Mouse (Mus musculus) brain, embryonic 14.5 days (tissue): ENCODE results near the gene Tmem274.

Experiments used
- CTCF ChIP-seq: fragments of 200-500 bp; IDR thresholded peaks from 2 replicates; pipeline ENCODE4 v1.5.1; 2012; ENCODE audit warnings: inconsistent platforms, mild to moderate bottlenecking, moderate library complexity, borderline replicate concordance; ENCODE audit not compliant: insufficient read depth, insufficient read length; ENCODE audit errors: extremely low read depth
- POLR2A ChIP-seq: fragments of 200-500 bp; IDR thresholded peaks from 2 replicates; pipeline ENCODE4 v1.6.1; 2012; ENCODE audit warnings: mild to moderate bottlenecking, inconsistent platforms, borderline replicate concordance; ENCODE audit not compliant: poor library complexity, insufficient read depth, insufficient read length, severe bottlenecking; ENCODE audit errors: extremely low read depth

- TF ChIP-seq CTCF (peak; percentile 37; the same call in 1 of the 2 replicates), POLR2A (no peak)
Observed at GRCm38 (mm10) chr4:149453656-149454055, 23.5 kb upstream of the Tmem274 start.
